Mouse (Mus musculus): ENCODE data around the gene Galnt17.
A peak's percentile ranks its signal among the peaks of the same experiment; 100 is the strongest.

The Galnt17 gene

GRCm38 (mm10) chr5:130927138-130927793 lies 381.0 kb downstream of the Galnt17 start:
- no peak for DNase-seq (ENCODE audit: low read depth, low spot score)

GRCm38 (mm10) chr5:130925681-130926080 lies 382.6 kb downstream of the Galnt17 start:
- DNase-seq (ENCODE audit: low read depth, low spot score): no peak

- no peak for DNase-seq (ENCODE audit: low read depth, low spot score)
Measured at GRCm38 (mm10) chr5:130924245-130924827, 384.0 kb downstream of the Galnt17 start.

- no peak for DNase-seq (ENCODE audit: low read depth, low spot score)
Measured at GRCm38 (mm10) chr5:130919969-130920368, 388.3 kb downstream of the Galnt17 start.

GRCm38 (mm10) chr5:130914606-130915005 lies 393.7 kb downstream of the Galnt17 start:
- DNase-seq (ENCODE audit: low read depth, low spot score): no peak

GRCm38 (mm10) chr5:130911551-130911950 lies 396.7 kb downstream of the Galnt17 start:
- DNase-seq (ENCODE audit: low read depth, low spot score): no peak

- DNase-seq (ENCODE audit: low read depth, low spot score): no peak
Measured at GRCm38 (mm10) chr5:130901736-130902135, 406.6 kb downstream of the Galnt17 start.

- DNase-seq (ENCODE audit: low read depth, low spot score): no peak
Measured at GRCm38 (mm10) chr5:130895991-130896390, 412.3 kb downstream of the Galnt17 start.

- DNase-seq (ENCODE audit: low read depth, low spot score): no peak
Measured at GRCm38 (mm10) chr5:130891735-130892134, 416.6 kb downstream of the Galnt17 start.

GRCm38 (mm10) chr5:130880331-130880730 lies 428.0 kb downstream of the Galnt17 start:
- no peak for DNase-seq (ENCODE audit: low read depth, low spot score)

- no peak for DNase-seq (ENCODE audit: low read depth, low spot score)
Measured at GRCm38 (mm10) chr5:130875391-130875790, 432.9 kb downstream of the Galnt17 start.

- DNase-seq (ENCODE audit: low read depth, low spot score): no peak
Measured at GRCm38 (mm10) chr5:130871086-130871485, 437.2 kb downstream of the Galnt17 start.

GRCm38 (mm10) chr5:130869869-130870268 lies 438.4 kb downstream of the Galnt17 start:
- no peak for DNase-seq (ENCODE audit: low read depth, low spot score)

- DNase-seq (ENCODE audit: low read depth, low spot score): no peak
Measured at GRCm38 (mm10) chr5:130862302-130862701, 446.0 kb downstream of the Galnt17 start.

- DNase-seq (ENCODE audit: low read depth, low spot score): peak; percentile 11
Measured at GRCm38 (mm10) chr5:130859736-130860135, 448.6 kb downstream of the Galnt17 start.

GRCm38 (mm10) chr5:130858706-130859105 lies 449.6 kb downstream of the Galnt17 start:
- no peak for DNase-seq (ENCODE audit: low read depth, low spot score)

GRCm38 (mm10) chr5:130858148-130858547 lies 450.1 kb downstream of the Galnt17 start:
- peak; percentile 37 for DNase-seq (ENCODE audit: low read depth, low spot score)

GRCm38 (mm10) chr5:130854430-130854829 lies 453.9 kb downstream of the Galnt17 start:
- no peak for DNase-seq (ENCODE audit: low read depth, low spot score)

GRCm38 (mm10) chr5:130853371-130853770 lies 454.9 kb downstream of the Galnt17 start:
- DNase-seq (ENCODE audit: low read depth, low spot score): peak; percentile 76

GRCm38 (mm10) chr5:130852182-130852581 lies 456.1 kb downstream of the Galnt17 start:
- DNase-seq (ENCODE audit: low read depth, low spot score): peak; percentile 14

- DNase-seq (ENCODE audit: low read depth, low spot score): no peak
Measured at GRCm38 (mm10) chr5:130849610-130850009, 458.7 kb downstream of the Galnt17 start.

- no peak for DNase-seq (ENCODE audit: low read depth, low spot score)
Measured at GRCm38 (mm10) chr5:130848562-130848961, 459.7 kb downstream of the Galnt17 start.

GRCm38 (mm10) chr5:130825797-130826196 lies 482.5 kb downstream of the Galnt17 start:
- DNase-seq (ENCODE audit: low read depth, low spot score): no peak

Data from A20 (cell line).